Mouse (Mus musculus): Measurements from ENCODE around the gene Olfr464.

Gene Olfr464

DNA sequence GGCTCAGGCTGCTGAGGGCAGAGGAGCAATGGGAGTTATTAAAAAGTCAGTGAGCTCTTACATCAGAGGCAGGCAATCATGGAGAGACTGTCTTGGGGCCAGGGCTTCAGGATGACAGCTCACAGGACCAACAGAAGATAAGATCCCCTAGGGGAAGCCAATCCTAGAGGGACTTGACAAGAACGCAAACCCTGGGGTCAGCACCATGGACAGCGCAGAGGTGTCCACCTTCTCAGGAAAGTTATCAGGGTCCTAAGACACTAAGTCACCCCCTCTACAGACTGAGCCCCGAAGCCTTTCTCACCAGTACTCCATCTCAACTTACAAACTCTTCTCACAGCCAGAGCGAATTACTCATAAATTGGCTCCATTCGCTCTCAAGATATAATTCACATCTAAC, at the start of gene Olfr464:
Olfr464 (minus strand) TSS at position 2 of the 400 bp plus-strand sequence.
- DNase-seq (ENCODE audit: low read depth): peak; percentile 23

DNA sequence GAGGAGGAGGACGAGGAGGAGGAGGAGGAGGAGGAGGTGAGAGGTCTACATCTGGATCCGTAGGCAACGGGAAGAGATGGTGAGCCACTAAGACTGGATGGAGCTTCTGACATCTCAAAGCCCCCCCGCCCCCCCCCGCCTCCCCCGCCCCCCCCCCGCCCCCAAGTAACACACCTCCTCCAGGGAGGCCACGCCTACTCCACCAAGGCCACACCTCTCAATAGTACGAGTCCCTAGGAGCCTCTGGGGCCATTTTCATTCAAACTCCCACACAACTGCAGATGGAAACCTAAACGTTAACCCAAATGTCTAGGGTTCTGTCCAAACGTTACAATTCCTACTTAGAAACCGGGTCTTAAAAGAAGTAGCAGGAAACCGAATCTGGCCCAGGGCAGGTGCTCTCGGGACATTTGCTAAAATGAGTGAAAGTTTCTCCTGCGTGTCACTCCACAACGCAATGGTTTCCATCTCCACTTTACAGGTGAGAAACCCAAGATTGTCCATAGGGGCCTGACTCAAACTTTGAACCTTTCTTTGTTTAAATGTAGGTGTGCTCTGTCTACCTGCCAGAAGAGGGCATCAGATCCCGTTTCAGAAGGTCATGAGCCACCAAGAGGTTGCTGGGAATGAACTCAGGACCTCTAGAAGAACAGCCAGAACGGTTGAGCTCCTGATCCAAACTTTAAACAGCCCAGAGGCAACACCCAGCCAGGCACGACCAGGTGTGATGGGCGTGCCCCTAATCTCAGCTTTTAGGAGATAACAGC, 47.8 kb upstream of the Olfr464 start:
- peak; percentile 70 for DNase-seq (ENCODE audit: low read depth)

DNA sequence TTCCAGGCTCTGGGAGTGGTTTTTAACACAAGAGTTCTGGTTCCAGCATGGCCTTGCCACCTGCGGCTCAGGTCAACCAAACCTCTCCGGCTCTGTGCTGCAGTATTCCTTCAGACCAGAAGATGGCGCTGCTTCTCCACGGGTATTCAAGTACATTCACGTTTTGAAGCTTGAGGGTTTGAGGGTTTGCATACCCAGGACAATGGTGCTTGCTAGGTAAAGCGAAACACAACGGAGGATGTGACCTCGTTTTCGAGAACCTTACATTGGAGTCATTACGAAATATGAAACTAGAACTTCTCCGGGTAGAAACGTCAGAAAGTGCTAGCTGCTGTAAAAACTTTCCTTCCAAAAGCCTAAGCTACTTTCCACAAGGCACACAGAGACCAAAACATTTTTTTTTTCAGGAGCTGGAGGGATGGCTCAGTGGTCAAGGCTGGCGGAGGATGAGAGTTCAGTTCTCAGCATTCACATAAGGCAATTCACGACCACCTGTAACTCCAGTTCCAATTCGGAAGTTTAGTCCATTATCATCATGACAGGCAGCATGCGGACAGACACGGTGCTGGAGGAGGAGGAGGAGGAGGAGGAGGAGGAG, 47.0 kb upstream of the Olfr464 start:
- peak; percentile 95 for DNase-seq (ENCODE audit: low read depth)

GRCm38 (mm10) chr11:87966214-87966613, 45.4 kb upstream of the Olfr464 start:
- peak; percentile 75 for DNase-seq (ENCODE audit: low read depth)

- DNase-seq (ENCODE audit: low read depth): peak; percentile 63
Measured at GRCm38 (mm10) chr11:87965293-87965692, 44.5 kb upstream of the Olfr464 start.

DNA sequence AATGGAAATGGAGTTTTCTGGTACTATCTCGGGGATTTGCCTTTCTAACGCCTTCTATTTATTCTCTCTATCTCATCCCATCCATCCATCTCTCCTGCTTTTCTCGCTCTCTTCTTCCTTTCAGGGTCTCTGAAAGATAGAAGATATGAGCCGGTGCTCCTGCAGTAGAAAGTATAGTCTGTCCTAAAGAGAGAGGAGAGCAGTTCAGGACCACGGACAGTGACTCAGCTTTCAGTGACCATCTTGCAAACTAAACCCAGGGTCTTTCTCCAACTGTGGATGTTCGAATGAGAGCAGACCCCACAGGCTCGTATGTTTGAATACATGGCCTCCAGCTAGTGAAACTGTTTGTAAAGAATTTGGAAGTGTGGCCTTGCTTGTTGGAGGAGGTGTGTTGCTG, 36.3 kb upstream of the Olfr464 start:
- peak; percentile 44 for DNase-seq (ENCODE audit: low read depth)

GRCm38 (mm10) chr11:87955144-87955543, 34.4 kb upstream of the Olfr464 start:
- DNase-seq (ENCODE audit: low read depth): peak; percentile 86

GRCm38 (mm10) chr11:87949990-87950389, 29.2 kb upstream of the Olfr464 start:
- DNase-seq (ENCODE audit: low read depth): peak; percentile 61

DNA sequence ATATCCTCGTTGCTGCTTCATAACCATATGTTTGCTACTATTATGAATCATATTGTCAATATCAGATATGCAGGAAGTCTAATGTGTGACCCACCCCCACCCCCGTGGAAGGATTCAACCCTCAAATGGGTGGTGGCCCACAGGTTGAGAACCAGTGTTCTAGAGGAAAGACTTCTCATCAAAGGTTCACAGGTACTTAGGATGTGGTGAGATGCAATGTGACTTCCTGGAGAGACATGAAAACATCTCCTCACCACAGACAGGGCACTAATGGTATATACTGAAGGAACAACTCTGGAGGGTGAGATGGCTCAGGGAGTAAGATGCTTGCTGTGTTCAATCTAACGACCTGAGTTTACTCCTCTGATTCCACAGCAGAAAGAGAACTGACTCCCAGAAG, 14.7 kb upstream of the Olfr464 start:
- DNase-seq (ENCODE audit: low read depth): peak; percentile 84

GRCm38 (mm10) chr11:87933731-87934130, 13.0 kb upstream of the Olfr464 start:
- no peak for DNase-seq (ENCODE audit: low read depth)

DNA sequence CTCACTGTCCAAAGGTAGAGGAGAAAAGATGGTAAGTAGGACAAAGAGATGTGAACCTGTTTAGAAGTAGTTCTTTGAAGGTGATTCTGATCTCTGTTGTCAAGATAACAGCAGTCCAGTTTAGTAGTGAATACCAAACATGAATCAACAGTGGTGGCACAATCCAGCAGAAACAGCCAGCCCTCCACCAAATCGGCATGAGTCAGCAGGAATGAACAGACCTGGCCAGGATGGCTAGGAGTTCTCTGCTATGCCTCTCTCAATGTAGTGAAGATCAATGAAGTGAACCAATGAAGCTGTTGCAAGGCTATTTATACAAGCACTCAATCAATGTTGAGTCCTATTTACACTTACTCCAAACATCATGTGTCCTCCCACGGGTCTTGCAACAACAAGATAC, 9.6 kb upstream of the Olfr464 start:
- DNase-seq (ENCODE audit: low read depth): no peak

- no peak for DNase-seq (ENCODE audit: low read depth)
Measured at GRCm38 (mm10) chr11:87920301-87920700, 466 bp downstream of the Olfr464 start.

DNA sequence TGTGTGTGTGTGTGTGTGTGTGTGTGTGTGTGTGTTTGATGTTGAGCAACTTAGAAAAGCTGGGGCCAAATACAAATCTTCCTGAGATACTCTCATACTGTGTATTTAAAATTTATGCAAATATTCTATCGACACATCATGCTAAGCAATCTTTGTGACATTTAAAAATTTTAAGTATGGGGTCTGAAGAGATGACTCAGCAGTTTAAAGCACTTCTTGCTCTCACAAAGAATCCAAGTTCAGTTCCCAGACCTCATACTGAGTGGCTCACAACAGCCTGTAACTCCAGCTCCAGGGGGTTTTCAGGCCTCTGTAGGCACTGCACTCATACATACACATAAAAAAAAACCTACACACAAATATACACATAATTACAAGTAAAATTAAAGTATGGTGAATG, 4.8 kb downstream of the Olfr464 start:
- DNase-seq (ENCODE audit: low read depth): no peak

DNA sequence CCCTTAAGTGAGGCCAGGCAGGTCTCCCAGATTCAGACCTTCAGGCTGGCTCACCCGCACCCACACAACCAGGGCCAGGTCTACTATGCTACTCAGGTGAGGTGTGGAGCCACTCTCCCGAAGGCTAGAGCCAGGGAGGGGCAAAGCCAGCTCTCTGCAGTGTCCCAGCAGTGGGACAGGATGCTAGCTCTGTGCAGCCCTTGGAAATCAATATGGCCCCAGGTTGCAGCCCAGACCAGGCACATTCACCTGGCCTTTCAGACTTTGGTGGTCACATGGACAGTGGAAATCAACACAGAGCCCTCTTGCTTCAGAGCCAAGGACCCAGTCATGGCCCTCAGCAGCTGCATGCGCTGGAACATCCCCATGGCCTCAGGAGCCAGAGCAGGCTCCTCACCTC, 16.4 kb downstream of the Olfr464 start:
- no peak for DNase-seq (ENCODE audit: low read depth)

GRCm38 (mm10) chr11:87897287-87897686, 23.5 kb downstream of the Olfr464 start, which contains the start of gene Olfr463:
TSS of gene Olfr463 (minus strand) at chr11:87897387.
- DNase-seq (ENCODE audit: low read depth): no peak

- no peak for DNase-seq (ENCODE audit: low read depth)
Measured at GRCm38 (mm10) chr11:87892168-87892567, 28.6 kb downstream of the Olfr464 start, which contains the start of gene Olfr462. TSS of gene Olfr462 (minus strand) at chr11:87892268.

- no peak for DNase-seq (ENCODE audit: low read depth)
Measured at GRCm38 (mm10) chr11:87884856-87885255, 35.9 kb downstream of the Olfr464 start.

- peak; percentile 48 for DNase-seq (ENCODE audit: low read depth)
Measured at GRCm38 (mm10) chr11:87883493-87883892, 37.3 kb downstream of the Olfr464 start.

GRCm38 (mm10) chr11:87881714-87882113, 39.1 kb downstream of the Olfr464 start:
- DNase-seq (ENCODE audit: low read depth): no peak

GRCm38 (mm10) chr11:87879826-87880225, 40.9 kb downstream of the Olfr464 start:
- DNase-seq (ENCODE audit: low read depth): no peak

- DNase-seq (ENCODE audit: low read depth): no peak
Measured at GRCm38 (mm10) chr11:87875436-87875835, 45.3 kb downstream of the Olfr464 start, which contains the start of gene Epx. TSS of gene Epx (minus strand) at chr11:87875536.

GRCm38 (mm10) chr11:87871766-87872165, 49.0 kb downstream of the Olfr464 start:
- DNase-seq (ENCODE audit: low read depth): no peak

GRCm38 (mm10) chr11:87870096-87870495, 50.7 kb downstream of the Olfr464 start:
- DNase-seq (ENCODE audit: low read depth): no peak

All from naive thymus-derived CD4-positive, alpha-beta T cell, adult 2 months (primary cell).